Mouse (Mus musculus): Measurements from ENCODE around the gene Myb. TPM values are rescaled to one million over a fixed set of nuclear protein-coding genes. Genes with fewer than 3 reads are reported as not detected.

Myb gene
- total and polyA plus RNA-seq, 3 experiments: 11.1 to 24.0 (median 19.1) TPM

GRCm38 (mm10) chr10:21193088-21193934 lies 32.5 kb upstream of the Myb start:
- H3K4me1 ChIP-seq (ENCODE audit: control insufficient read depth in 1 of 2, insufficient read depth in 2 of 2): peaks cover 26 to 81% of the 10 kb centered on the region in 2 experiments

DNA sequence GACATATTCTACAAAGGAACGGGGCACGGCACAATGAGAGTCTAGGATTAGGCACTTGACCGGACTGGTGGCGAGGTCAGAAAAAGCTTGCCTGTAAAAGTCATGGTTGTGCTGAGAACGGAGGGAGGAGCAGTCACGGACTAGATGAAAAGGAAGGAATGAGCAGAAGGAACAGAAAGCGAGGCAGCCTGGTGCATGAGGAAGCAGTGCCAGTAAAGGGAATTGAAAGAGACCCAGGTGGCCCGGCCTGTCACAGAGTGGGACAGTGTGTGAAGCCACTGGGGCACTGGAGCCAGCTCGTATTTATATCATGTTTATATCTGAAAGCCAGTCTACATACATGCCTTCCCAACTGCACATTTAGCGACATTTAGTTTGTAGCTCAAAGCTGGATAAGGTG lies 31.7 kb upstream of the Myb start:
- H3K9me3 ChIP-seq (replicated peaks; ENCODE audit: low read length): no peaks in the 10 kb centered on the region
- in situ Hi-C loops (cut with MboI; ENCODE audit: low pct_ligation_motif_present, low pct_unique_long_range_greater_than_20kb, low sequenced_read_pairs): loop anchor here (5.0 to 25.0 kb wide), 2 partner anchors 35 to 95 kb away; partner anchors contain the start of gene Hbs1l
- DNase-seq (ENCODE audit: extremely low read depth): peak; percentile 67
- no peaks in the 10 kb centered on the region for H3K27me3 ChIP-seq (replicated peaks)
- H3K4me1 ChIP-seq (ENCODE audit: control insufficient read depth in 1 of 2, insufficient read depth in 2 of 2): peaks cover 27 to 81% of the 10 kb centered on the region in 2 experiments
- no peaks in the 10 kb centered on the region for H3K36me3 ChIP-seq (replicated peaks in 1 of 2; ENCODE audit: control insufficient read depth in 1 of 2, insufficient read depth in 1 of 2, low read length in 1 of 2)
- H3K4me2 ChIP-seq (ENCODE audit: insufficient read depth, low read depth, poor library complexity, severe bottlenecking): peak overlapping the region; percentile 85
- dilution Hi-C loops (cut with MboI; ENCODE audit: extremely low pct_ligation_motif_present, extremely low pct_unique_long_range_greater_than_20kb, low sequenced_read_pairs): no loop called here
- H3K79me2 ChIP-seq (replicated peaks; ENCODE audit: control insufficient read depth, extremely low read depth, insufficient read depth, poor library complexity, severe bottlenecking): no peaks in the 10 kb centered on the region
- H3K27ac ChIP-seq (ENCODE audit: insufficient read depth, low read depth): peak overlapping the region; percentile 95
- peak overlapping the region; percentile 20 to 47 (median 22) for H3K4me3 ChIP-seq (replicated peaks in 1 of 3; ENCODE audit: low read depth in 2 of 3, low read length in 2 of 3, poor library complexity in 1 of 3)
- H3K9ac ChIP-seq (ENCODE audit: insufficient read depth, low read depth): peak overlapping the region; percentile 62
- TF ChIP-seq ZNF384 (IDR thresholded peaks at IDR 0.05; ENCODE audit: low read depth, low read length) (no peak), JUND (conservative IDR thresholded peaks at IDR 0.05; ENCODE audit: low read depth, low read length) (no peak), TCF12 (IDR thresholded peaks at IDR 0.05; ENCODE audit: low read depth, low read length) (peak; percentile 92), MAX (IDR thresholded peaks at IDR 0.05; ENCODE audit: low read length) (peak; percentile 54; the same call in 1 of the 2 replicates), ZMIZ1 (IDR thresholded peaks at IDR 0.05; ENCODE audit: low read depth, low read length) (no peak), USF2 (conservative IDR thresholded peaks at IDR 0.05; ENCODE audit: low read depth, low read length) (no peak), POLR2A (IDR thresholded peaks at IDR 0.05; ENCODE audit: low read depth, low read length) (peak; percentile 14; the same call in 1 of the 2 replicates), CHD2 (IDR thresholded peaks at IDR 0.05; ENCODE audit: low read length) (no peak), MXI1 (IDR thresholded peaks at IDR 0.05; ENCODE audit: low read depth, low read length) (no peak), ZC3H11A (IDR thresholded peaks at IDR 0.05; ENCODE audit: low read depth, low read length) (no peak), E2F4 (IDR thresholded peaks at IDR 0.05; ENCODE audit: insufficient replicate concordance, low read depth, low read length) (no peak), KAT2A (IDR thresholded peaks at IDR 0.05; ENCODE audit: insufficient replicate concordance, low read length) (no peak), HCFC1 (IDR thresholded peaks at IDR 0.05; ENCODE audit: low read depth, low read length) (no peak; the same call in 1 of the 2 replicates), SIN3A (IDR thresholded peaks at IDR 0.05; ENCODE audit: low read length) (peak; percentile 41; the same call in 1 of the 2 replicates), SMC3 (IDR thresholded peaks at IDR 0.05; ENCODE audit: low read depth, low read length) (no peak), RAD21 (IDR thresholded peaks at IDR 0.05; ENCODE audit: low read depth, low read length) (no peak), ELF1 (IDR thresholded peaks at IDR 0.05; ENCODE audit: low read depth, low read length) (no peak), GABPA (IDR thresholded peaks at IDR 0.05; ENCODE audit: insufficient replicate concordance, low read depth, low read length) (no peak), BHLHE40 (IDR thresholded peaks at IDR 0.05; ENCODE audit: low read depth, low read length) (no peak), IRF4 (IDR thresholded peaks at IDR 0.05; ENCODE audit: low read depth, low read length) (peak; percentile 91), CHD1 (IDR thresholded peaks at IDR 0.05; ENCODE audit: low read depth, low read length) (0 out of 2 replicates have a peak, but pooled peaks have one; percentile 2), EP300 (IDR thresholded peaks at IDR 0.05; ENCODE audit: low read length) (peak; percentile 95), MEF2A (IDR thresholded peaks at IDR 0.05; ENCODE audit: borderline replicate concordance, low read depth, low read length) (0 out of 2 replicates have a peak, but pooled peaks have one; percentile 36), MAZ (IDR thresholded peaks at IDR 0.05; ENCODE audit: low read depth, low read length) (no peak), PAX5 (IDR thresholded peaks at IDR 0.05; ENCODE audit: low read length) (no peak), MYC (IDR thresholded peaks at IDR 0.05; ENCODE audit: low read depth, low read length) (peak; percentile 48), USF1 (IDR thresholded peaks at IDR 0.05; ENCODE audit: low read depth, low read length) (no peak), MAFK (IDR thresholded peaks at IDR 0.05; ENCODE audit: insufficient replicate concordance, low read length) (no peak)

More at GRCm38 (mm10) chr10:21193088-21193934, 32.5 kb upstream of the Myb start:
- Histone ChIP-seq H3K27ac (ENCODE audit: insufficient read depth, low read depth) (peak overlapping the region; percentile 95), H3K9me3 (replicated peaks; ENCODE audit: low read length) (no peaks in the 10 kb centered on the region), H3K36me3 (replicated peaks in 1 of 2; ENCODE audit: control insufficient read depth in 1 of 2, insufficient read depth in 1 of 2, low read length in 1 of 2) (no peaks in the 10 kb centered on the region), H3K9ac (ENCODE audit: insufficient read depth, low read depth) (peak overlapping the region; percentile 62), H3K4me3 (replicated peaks in 1 of 3; ENCODE audit: low read depth in 2 of 3, low read length in 2 of 3, poor library complexity in 1 of 3) (peak overlapping the region; percentile 6 to 47 (median 44)), H3K79me2 (replicated peaks; ENCODE audit: control insufficient read depth, extremely low read depth, insufficient read depth, poor library complexity, severe bottlenecking) (no peaks in the 10 kb centered on the region), H3K27me3 (replicated peaks) (no peaks in the 10 kb centered on the region), H3K4me2 (ENCODE audit: insufficient read depth, low read depth, poor library complexity, severe bottlenecking) (peak overlapping the region; percentile 85)
- dilution Hi-C loops (cut with MboI; ENCODE audit: extremely low pct_ligation_motif_present, extremely low pct_unique_long_range_greater_than_20kb, low sequenced_read_pairs): no loop called here
- TF ChIP-seq GABPA (IDR thresholded peaks at IDR 0.05; ENCODE audit: insufficient replicate concordance, low read depth, low read length) (no peak), NRF1 (IDR thresholded peaks at IDR 0.05; ENCODE audit: low read depth, low read length) (no peak), HCFC1 (IDR thresholded peaks at IDR 0.05; ENCODE audit: low read depth, low read length) (no peak), ELF1 (IDR thresholded peaks at IDR 0.05; ENCODE audit: low read depth, low read length) (no peak), ZMIZ1 (IDR thresholded peaks at IDR 0.05; ENCODE audit: low read depth, low read length) (no peak), CHD1 (IDR thresholded peaks at IDR 0.05; ENCODE audit: low read depth, low read length) (peak; percentile 24; the same call in 1 of the 2 replicates), CHD2 (IDR thresholded peaks at IDR 0.05; ENCODE audit: low read length) (peak; percentile 59; the same call in 1 of the 2 replicates), UBTF (IDR thresholded peaks at IDR 0.05; ENCODE audit: low read depth, low read length) (no peak)
- in situ Hi-C loops (cut with MboI; ENCODE audit: low pct_ligation_motif_present, low pct_unique_long_range_greater_than_20kb, low sequenced_read_pairs): loop anchor here (5.0 to 25.0 kb wide), 2 partner anchors 34 to 94 kb away; partner anchors contain the start of gene Hbs1l
- no peak for DNase-seq (ENCODE audit: extremely low read depth)
